Mouse (Mus musculus) large intestine, adult 2 months (tissue): ENCODE data around the gene Rnpepl1. TPM values are rescaled to one million over a fixed set of nuclear protein-coding genes. Genes with fewer than 3 reads are reported as not detected.

ENCODE experiments used
- DNase-seq: peaks from one replicate; pipeline ENCODE4 v3.0.0-alpha.2; 2012; ENCODE audit warnings: low read depth, low spot score
- WGBS: fragments of 180-500 bp; shearing (Covaris S2); methylation state at CpG from one replicate; pipeline ENCODE4 v1.1.7; 2018; 5-methylcytosine and 5-hydroxymethylcytosine counted together
- polyA plus RNA-seq: library from polyadenylated mRNA; depleted of rRNA; stranded (reverse); fragments of >200 nt; gene quantifications from 2 replicates; pipeline ENCODE4 v1.2.3, GENCODE M21; 2012

Rnpepl1 gene
- polyA plus RNA-seq, 1 experiment, result 147 TPM

GRCm38 (mm10) chr1:92905703-92906310, 4.8 kb upstream of the Rnpepl1 start:
- no peak for DNase-seq
- WGBS, result 91% methylated on average over 2 of the region's 2 CpGs

- under 1% methylated on average over 81 of the region's 81 CpGs for WGBS
- no peak for DNase-seq
These were observed 3.6 kb upstream of the Rnpepl1 start, which contains the start of gene Dusp28 for GRCm38 (mm10) chr1:92906779-92907631. Gene Dusp28 (plus strand): TSS chr1:92906981.

- 38% methylated on average over 20 of the region's 20 CpGs for WGBS
- no peak for DNase-seq
These were observed 2.8 kb upstream of the Rnpepl1 start for GRCm38 (mm10) chr1:92907632-92908360.

GRCm38 (mm10) chr1:92908664-92909063, 1.9 kb upstream of the Rnpepl1 start:
- DNase-seq, result no peak
- 99% methylated on average over 3 of the region's 3 CpGs for WGBS

- no peak for DNase-seq
- WGBS, result 74% methylated on average over 4 of the region's 4 CpGs
These were observed 1.5 kb upstream of the Rnpepl1 start for GRCm38 (mm10) chr1:92909068-92909467.

GRCm38 (mm10) chr1:92910925-92911720, 540 bp downstream of the Rnpepl1 start:
- under 1% methylated on average over 77 of the region's 85 CpGs for WGBS
- DNase-seq, result no peak

- DNase-seq, result no peak
- WGBS, result 15% methylated on average over 8 of the region's 8 CpGs
These were observed 1.1 kb downstream of the Rnpepl1 start for GRCm38 (mm10) chr1:92911721-92912138.

- no peak for DNase-seq
These were observed 1.7 kb downstream of the Rnpepl1 start for GRCm38 (mm10) chr1:92912286-92912685.

GRCm38 (mm10) chr1:92914239-92914638, 3.7 kb downstream of the Rnpepl1 start:
- WGBS, result 80% methylated on average over 4 of the region's 4 CpGs
- no peak for DNase-seq

More at GRCm38 (mm10) chr1:92912286-92912685, 1.7 kb downstream of the Rnpepl1 start:
- 25% methylated on average over 1 of the region's 1 CpGs for WGBS

- no peak for DNase-seq
- WGBS, result 90% methylated on average over 11 of the region's 11 CpGs
These were observed 4.4 kb downstream of the Rnpepl1 start for GRCm38 (mm10) chr1:92914993-92915392.

GRCm38 (mm10) chr1:92916725-92917124, 6.1 kb downstream of the Rnpepl1 start:
- DNase-seq, result no peak
- WGBS, result 93% methylated on average over 9 of the region's 9 CpGs

GRCm38 (mm10) chr1:92919151-92919550, 8.6 kb downstream of the Rnpepl1 start:
- WGBS, result 94% methylated on average over 11 of the region's 11 CpGs
- no peak for DNase-seq

GRCm38 (mm10) chr1:92919775-92920174, 9.2 kb downstream of the Rnpepl1 start:
- 63% methylated on average over 12 of the region's 12 CpGs for WGBS
- no peak for DNase-seq

GRCm38 (mm10) chr1:92920474-92921200, 10.1 kb downstream of the Rnpepl1 start:
- DNase-seq, result no peak
- WGBS, result 56% methylated on average over 7 of the region's 7 CpGs

GRCm38 (mm10) chr1:92921496-92921895, 10.9 kb downstream of the Rnpepl1 start:
- WGBS, result 81% methylated on average over 4 of the region's 4 CpGs

GRCm38 (mm10) chr1:92930171-92930706, 19.7 kb downstream of the Rnpepl1 start:
- no peak for DNase-seq
- WGBS, result 16% methylated on average over 1 of the region's 1 CpGs

More at GRCm38 (mm10) chr1:92921496-92921895, 10.9 kb downstream of the Rnpepl1 start:
- DNase-seq, result no peak

GRCm38 (mm10) chr1:92933611-92934010, 23.0 kb downstream of the Rnpepl1 start:
- WGBS, result 74% methylated on average over 4 of the region's 4 CpGs
- DNase-seq, result no peak

- peak; percentile 92 for DNase-seq
- under 1% methylated on average over 45 of the region's 45 CpGs for WGBS
These were observed 23.7 kb downstream of the Rnpepl1 start, which contains the start of gene Capn10 for GRCm38 (mm10) chr1:92934182-92934827. Gene Capn10 (plus strand): TSS chr1:92934376.
